Mouse (Mus musculus) spleen, adult 2 months (tissue): ENCODE data around the gene Fbxo47.

Experiments used
- CTCF ChIP-seq: fragments of 200-500 bp; IDR thresholded peaks from 2 replicates; pipeline ENCODE4 v1.5.1; 2011; ENCODE audit warnings: mild to moderate bottlenecking, inconsistent platforms; ENCODE audit not compliant: insufficient read depth, insufficient read length, insufficient replicate concordance; ENCODE audit errors: extremely low read depth
- POLR2A ChIP-seq: fragments of 200-500 bp; IDR thresholded peaks from 2 replicates; pipeline ENCODE4 v1.6.1; 2011; ENCODE audit warnings: low read depth, low read length, inconsistent platforms

DNA sequence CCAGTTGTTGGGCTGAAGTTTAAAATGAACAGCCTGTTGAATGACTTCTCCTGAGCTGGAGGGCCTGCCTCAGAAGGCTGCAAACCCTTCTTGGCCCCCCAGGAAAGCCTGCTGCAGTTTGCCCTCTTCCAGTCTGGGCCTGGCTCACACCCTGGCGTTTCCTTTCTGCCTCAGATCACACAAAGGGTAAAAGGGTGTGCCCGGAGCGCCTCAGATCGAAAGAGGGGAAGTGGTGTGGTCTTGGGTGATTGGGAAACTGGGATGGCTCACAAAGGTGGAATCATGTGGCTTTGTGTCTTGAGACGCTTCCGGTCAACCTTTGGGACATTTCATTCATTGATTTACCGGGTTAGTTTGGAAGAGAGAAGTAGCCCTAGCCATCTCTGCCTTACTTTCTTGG, 57.5 kb downstream of the Fbxo47 start:
- no peak for TF ChIP-seq CTCF
- no peak for TF ChIP-seq POLR2A
